Mouse (Mus musculus) splenic B cell, adult 2 months (primary cell): ENCODE data around the gene Vmn1r239-ps.
"Not testable (repeated sequence)": the region's sequence is repeated elsewhere in the genome, so short reads cannot be mapped to it uniquely, and the experiment has no call there.

ENCODE experiments used
- DNase-seq: peaks from one replicate; pipeline ENCODE4 v3.0.0-alpha.2; 2011; ENCODE audit warnings: low read depth, low spot score
- H3K27me3 ChIP-seq: 2 replicates; pipeline ENCODE4 v1.6.1; 2012; ENCODE audit warnings: mild to moderate bottlenecking, low read length, moderate library complexity, mixed read lengths; ENCODE audit not compliant: control insufficient read depth, poor library complexity, insufficient read depth, severe bottlenecking
- H3K36me3 ChIP-seq: 2 replicates; pipeline ENCODE4 v1.6.1; 2012; ENCODE audit warnings: mild to moderate bottlenecking, low read length, moderate library complexity, mixed read lengths; ENCODE audit not compliant: control insufficient read depth, poor library complexity, insufficient read depth, severe bottlenecking

Gene Vmn1r239-ps

DNA sequence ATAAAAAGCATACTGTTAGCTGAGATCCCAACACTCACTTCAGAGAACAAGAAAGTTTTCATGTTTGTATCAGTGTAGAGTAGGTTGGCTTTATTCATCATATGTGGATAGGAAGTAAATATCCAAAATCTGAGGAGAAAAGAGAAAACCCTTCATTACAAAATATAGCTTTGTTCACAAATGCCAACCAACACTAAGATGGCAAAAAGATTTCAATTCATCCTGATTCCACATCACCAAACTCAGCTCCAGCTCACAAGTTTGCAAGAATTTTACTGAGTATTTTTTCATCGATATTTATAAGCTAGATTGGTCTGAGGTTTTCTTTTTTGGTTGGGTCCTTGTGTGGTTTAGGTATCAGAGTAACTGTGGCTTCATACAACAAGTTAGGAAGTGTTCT, at the start of gene Vmn1r239-ps:
Vmn1r239-ps (minus strand) TSS at position 101 of the 400 bp plus-strand sequence.
- DNase-seq, H3K36me3 ChIP-seq, H3K27me3 ChIP-seq: not testable (repeated sequence)

DNA sequence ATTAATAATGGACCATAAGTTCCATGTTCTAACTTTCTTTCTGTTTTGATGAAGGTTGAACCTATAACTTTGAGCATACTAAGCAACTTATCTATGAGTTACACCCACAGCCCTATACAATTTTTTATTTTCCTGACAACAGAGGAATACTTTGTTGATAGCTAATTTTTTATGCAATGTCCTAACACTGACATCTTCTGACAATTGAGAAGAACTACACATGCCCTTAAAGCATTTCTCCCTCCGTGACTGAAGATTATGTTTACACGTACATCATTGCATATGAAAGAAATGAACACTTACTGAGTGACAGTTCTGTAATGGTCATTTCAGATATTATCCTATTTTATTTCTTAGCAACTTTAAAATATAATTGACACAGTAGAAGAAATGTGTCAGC, 36.0 kb upstream of the Vmn1r239-ps start:
- H3K27me3 ChIP-seq: no peaks in the 10 kb centered on the region
- no peaks in the 10 kb centered on the region for H3K36me3 ChIP-seq
- no peak for DNase-seq

DNA sequence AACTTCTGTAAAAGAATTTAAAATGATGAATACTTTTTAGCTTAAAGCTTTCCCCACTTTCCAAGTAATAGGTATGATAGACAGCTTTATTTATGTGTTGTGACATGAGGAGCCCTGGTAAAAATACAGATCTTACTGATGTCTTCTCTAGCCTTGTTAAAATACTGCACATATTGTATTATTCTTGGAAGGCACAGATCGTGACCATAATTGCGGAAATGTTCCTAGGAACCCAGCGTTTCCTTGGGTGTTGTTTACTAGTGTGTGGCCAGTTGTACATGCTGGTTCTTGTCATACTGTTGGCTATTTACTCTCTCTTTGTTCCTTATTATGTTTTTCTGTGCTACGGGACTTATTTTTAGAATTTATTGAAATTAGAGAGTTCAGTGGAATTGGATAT, 10.1 kb downstream of the Vmn1r239-ps start:
- no peaks in the 10 kb centered on the region for H3K36me3 ChIP-seq
- DNase-seq: no peak
- no peaks in the 10 kb centered on the region for H3K27me3 ChIP-seq

GRCm38 (mm10) chrX:147435400-147435799, 18.1 kb downstream of the Vmn1r239-ps start:
- no peaks in the 10 kb centered on the region for H3K36me3 ChIP-seq
- no peaks in the 10 kb centered on the region for H3K27me3 ChIP-seq
- DNase-seq: no peak

DNA sequence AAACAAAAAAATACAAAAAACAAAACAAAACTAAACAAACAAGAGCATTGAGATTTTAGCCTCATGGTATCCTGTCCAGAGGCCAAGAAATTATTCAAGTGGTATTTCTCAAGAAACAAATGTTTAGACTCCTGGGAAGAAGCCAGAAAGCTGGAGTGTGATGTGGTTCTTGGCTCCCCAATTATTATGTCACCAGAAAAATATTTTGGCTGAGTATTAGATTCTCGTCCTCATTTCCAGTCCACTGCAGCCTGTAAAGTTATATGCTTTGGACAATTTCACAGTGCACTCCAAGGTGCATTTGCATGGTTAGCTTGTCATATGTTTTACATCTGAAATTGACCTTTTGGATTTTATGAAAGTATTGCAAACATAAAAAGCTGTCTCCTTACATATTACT, 23.8 kb downstream of the Vmn1r239-ps start:
- no peak for DNase-seq
- no peaks in the 10 kb centered on the region for H3K36me3 ChIP-seq
- H3K27me3 ChIP-seq: no peaks in the 10 kb centered on the region

GRCm38 (mm10) chrX:147429129-147429528, 24.4 kb downstream of the Vmn1r239-ps start, which contains the start of gene Il13ra2:
Gene Il13ra2 (minus strand): TSS chrX:147429192.
- Histone ChIP-seq H3K27me3 (no peaks in the 10 kb centered on the region), H3K36me3 (no peaks in the 10 kb centered on the region)
- DNase-seq: no peak
